Mouse (Mus musculus): ENCODE results near the gene Olfr806. TPM values are rescaled to one million over a fixed set of nuclear protein-coding genes. Genes with fewer than 3 reads are reported as not detected.

The Olfr806 gene
- not detected for total RNA-seq (2021)
- long read RNA-seq, experiment 1: 0 reads
- long read RNA-seq, experiment 2: 0 reads

- intact Hi-C loops (cut with DNase I; ENCODE audit: low total_unique reads): no loop called here
These were observed at the start of gene Olfr806 for GRCm38 (mm10) chr10:129741821-129742220. Olfr806 (minus strand) TSS chr10:129741921.

GRCm38 (mm10) chr10:129778123-129778522 lies 36.4 kb upstream of the Olfr806 start:
- DNase-seq: peak; percentile 38
- intact Hi-C loops (cut with DNase I; ENCODE audit: low total_unique reads): no loop called here

More at GRCm38 (mm10) chr10:129741821-129742220, at the start of gene Olfr806:
- no peak for DNase-seq

DNA sequence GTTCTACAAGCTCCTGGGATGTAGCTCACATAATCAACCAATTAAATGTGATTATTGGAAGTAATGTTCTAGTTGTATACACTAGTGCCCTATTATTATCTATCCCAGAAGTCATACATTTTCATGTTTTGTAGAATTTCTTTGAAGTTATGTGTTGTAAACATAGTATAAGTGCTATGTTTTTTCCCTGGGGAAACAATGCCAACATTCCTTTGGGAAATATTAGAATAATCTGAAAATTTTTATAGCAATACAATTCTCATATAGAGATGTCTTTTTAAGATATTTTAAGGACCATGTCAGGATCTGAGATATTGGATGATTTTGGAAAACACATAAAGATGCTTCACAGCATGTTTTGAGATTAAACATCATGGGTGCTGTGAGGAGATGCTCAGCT lies 32.6 kb upstream of the Olfr806 start, which contains the start of gene Olfr809:
Olfr809 (plus strand) TSS at position 301 of the 400 bp plus-strand sequence.
- no peak for DNase-seq
- intact Hi-C loops (cut with DNase I; ENCODE audit: low total_unique reads): no loop called here

DNA sequence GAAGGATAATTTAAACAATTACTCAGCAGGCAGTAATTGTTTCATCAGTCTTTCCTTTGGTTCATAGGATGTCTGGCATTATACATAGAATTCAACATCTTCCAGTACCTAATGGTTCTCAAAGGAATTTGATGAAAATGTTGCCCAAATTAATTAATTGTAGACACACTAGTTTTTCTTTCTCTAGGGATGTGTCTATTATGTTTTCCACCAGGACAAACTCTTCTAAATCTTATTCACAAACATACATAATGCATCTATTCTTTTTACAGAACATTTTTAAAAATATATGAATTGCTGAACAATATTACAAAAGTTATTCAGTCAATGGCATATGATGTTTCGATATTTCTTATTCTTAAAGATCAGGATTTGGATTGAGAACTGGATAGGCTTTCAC lies 23.5 kb upstream of the Olfr806 start, which contains the start of gene Olfr808:
Olfr808 (plus strand) TSS at position 301 of the 400 bp plus-strand sequence.
- intact Hi-C loops (cut with DNase I; ENCODE audit: low total_unique reads): no loop called here
- DNase-seq: no peak

DNA sequence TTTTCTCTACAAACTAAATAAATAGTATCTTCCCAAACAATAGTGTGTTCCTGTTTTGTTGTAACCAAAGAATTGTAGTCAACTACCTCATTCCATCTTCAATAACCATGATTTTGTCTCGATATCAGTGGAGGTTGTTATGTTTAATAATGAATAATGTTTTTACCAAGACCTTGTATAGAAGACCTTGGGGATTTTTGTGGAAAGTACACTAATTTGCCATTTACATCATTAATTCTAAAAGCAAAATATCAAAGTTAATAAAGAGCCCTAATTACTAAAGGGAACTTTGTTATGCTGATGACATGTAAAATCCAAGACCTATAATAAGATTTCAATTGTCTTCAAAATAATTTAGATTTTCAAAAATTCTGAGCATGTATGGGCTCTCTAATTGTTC lies 16.0 kb upstream of the Olfr806 start, which contains the start of gene Olfr807:
Olfr807 (minus strand) TSS at position 101 of the 400 bp plus-strand sequence.
- no peak for DNase-seq
- intact Hi-C loops (cut with DNase I; ENCODE audit: low total_unique reads): no loop called here

DNA sequence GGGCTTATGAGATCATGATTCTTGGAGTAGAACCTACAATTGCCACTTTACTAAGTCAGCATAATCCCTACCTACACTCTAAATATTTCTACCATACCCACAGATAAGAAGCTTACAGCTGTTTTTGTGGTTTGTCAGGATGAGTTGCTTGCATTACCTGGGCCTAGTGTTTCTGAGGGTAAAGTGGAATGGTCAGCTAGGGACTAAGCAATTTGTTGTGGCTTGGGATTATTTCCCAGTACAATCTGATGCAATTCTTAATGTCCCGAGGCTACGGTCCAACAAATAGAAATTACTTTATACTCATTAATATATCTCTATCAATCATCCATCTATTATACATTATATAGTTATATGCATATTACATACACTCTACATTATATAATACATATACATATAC lies 12.4 kb downstream of the Olfr806 start, which contains the start of gene Olfr805:
Olfr805 (minus strand) TSS at position 101 of the 400 bp plus-strand sequence.
- intact Hi-C loops (cut with DNase I; ENCODE audit: low total_unique reads): no loop called here
- DNase-seq: no peak

DNA sequence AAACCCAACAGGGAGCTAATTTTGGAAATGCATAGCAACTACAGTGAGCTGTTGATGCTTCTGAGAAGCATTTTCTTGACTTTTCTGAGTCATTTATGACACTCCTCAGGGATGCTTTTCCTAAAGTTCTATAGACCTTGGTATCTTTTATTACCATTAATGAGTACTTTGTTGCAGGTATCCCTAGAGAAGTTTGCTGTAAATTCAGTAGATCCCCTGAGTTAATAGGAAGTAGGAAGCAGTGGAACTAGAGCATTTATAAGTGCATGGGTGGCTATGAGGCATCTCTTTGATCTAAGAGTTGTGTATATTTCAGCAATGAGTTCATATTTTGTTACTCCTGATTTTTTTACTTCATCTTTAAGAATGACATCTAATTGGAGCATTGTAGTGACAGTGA lies 38.8 kb downstream of the Olfr806 start, which contains the start of gene Olfr804:
Olfr804 (plus strand) TSS at position 301 of the 400 bp plus-strand sequence.
- intact Hi-C loops (cut with DNase I; ENCODE audit: low total_unique reads): no loop called here
- DNase-seq: no peak

DNA sequence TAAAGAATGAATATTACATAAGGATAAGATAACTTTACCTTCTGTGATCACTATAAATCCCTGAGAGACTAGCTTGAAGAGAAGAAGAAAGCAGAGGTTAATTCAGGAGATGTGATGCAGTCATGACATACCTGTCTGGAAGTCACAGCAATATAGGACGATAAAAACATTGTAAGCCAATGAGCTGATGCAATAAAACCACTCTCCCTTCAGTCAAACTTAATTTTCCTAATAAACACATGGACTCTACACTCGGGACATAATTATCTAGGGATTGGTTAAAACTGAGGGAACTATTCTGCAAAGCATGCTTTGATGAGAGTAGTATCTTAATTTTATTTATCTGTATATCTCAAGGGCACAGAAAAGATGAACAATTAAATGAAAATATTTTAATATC lies 47.5 kb downstream of the Olfr806 start, which contains the start of gene Olfr803:
Olfr803 (minus strand) TSS at position 101 of the 400 bp plus-strand sequence.
- DNase-seq: no peak
- intact Hi-C loops (cut with DNase I; ENCODE audit: low total_unique reads): no loop called here

GRCm38 (mm10) chr10:129688069-129688468 lies 53.7 kb downstream of the Olfr806 start, which contains the start of gene Olfr802:
Olfr802 (minus strand) TSS chr10:129688169.
- intact Hi-C loops (cut with DNase I; ENCODE audit: low total_unique reads): no loop called here
- DNase-seq: no peak

Small RNA genes lying within 50 kb of the gene (microRNA-seq; reads per million reads assigned to microRNA genes)
- 0 reads per million in 2 experiments for gene Gm24485

Other genes starting within 250 kb of the Olfr806 start
- not detected for gene Olfr790, start 243.4 kb downstream of the Olfr806 start, total RNA-seq (2021)
- gene Olfr791, start 220.1 kb downstream of the Olfr806 start, total RNA-seq (2021): not detected
- not detected for gene Olfr792, start 202.8 kb downstream of the Olfr806 start, total RNA-seq (2021)
- not detected for gene Olfr794, start 174.3 kb downstream of the Olfr806 start, total RNA-seq (2021)
- gene Olfr796, start 129.4 kb downstream of the Olfr806 start, total RNA-seq (2021): not detected
- gene Olfr798, start 114.0 kb downstream of the Olfr806 start, total RNA-seq (2021): not detected
- not detected for gene Olfr799, start 104.4 kb downstream of the Olfr806 start, total RNA-seq (2021)
- not detected for gene Olfr800, start 84.2 kb downstream of the Olfr806 start, total RNA-seq (2021)
- gene Olfr801, start 68.1 kb downstream of the Olfr806 start, total RNA-seq (2021): not detected
- gene Olfr802, start 53.8 kb downstream of the Olfr806 start, total RNA-seq (2021): not detected
- gene Olfr803, start 47.6 kb downstream of the Olfr806 start, total RNA-seq (2021): not detected
- not detected for gene Olfr804, start 38.7 kb downstream of the Olfr806 start, total RNA-seq (2021)
- gene Olfr805, start 12.5 kb downstream of the Olfr806 start, total RNA-seq (2021): not detected
- gene Olfr807, start 15.9 kb upstream of the Olfr806 start, total RNA-seq (2021): not detected
- not detected for gene Olfr808, start 23.6 kb upstream of the Olfr806 start, total RNA-seq (2021)
- not detected for gene Olfr809, start 32.7 kb upstream of the Olfr806 start, total RNA-seq (2021)
- not detected for gene Olfr810, start 53.0 kb upstream of the Olfr806 start, total RNA-seq (2021)
- gene Olfr811, start 62.5 kb upstream of the Olfr806 start, total RNA-seq (2021): not detected
- not detected for gene Olfr812, start 104.2 kb upstream of the Olfr806 start, total RNA-seq (2021)
- not detected for gene Olfr813, start 113.4 kb upstream of the Olfr806 start, total RNA-seq (2021)
- gene Olfr814, start 137.9 kb upstream of the Olfr806 start, total RNA-seq (2021): not detected
- not detected for gene Olfr815, start 163.9 kb upstream of the Olfr806 start, total RNA-seq (2021)
- gene Olfr816, start 173.7 kb upstream of the Olfr806 start, total RNA-seq (2021): not detected
- not detected for gene Olfr818, start 207.2 kb upstream of the Olfr806 start, total RNA-seq (2021)
- not detected for gene Olfr819, start 225.3 kb upstream of the Olfr806 start, total RNA-seq (2021)
- gene Olfr247, start 234.2 kb upstream of the Olfr806 start, total RNA-seq (2021): not detected
- gene Gm10310, start 243.1 kb upstream of the Olfr806 start, total RNA-seq (2021): not detected

Measured in gastrocnemius, postnatal 14 days (tissue).